Mouse (Mus musculus) cerebellum, adult (tissue): Measurements from ENCODE around the gene Cpa5.

Experiments used
- ATAC-seq: cut with Nextera tagmentation; 2 replicates; pipeline ENCODE4 v1.9.2; 2017; ENCODE audit warnings: mild to moderate bottlenecking, moderate library complexity, mixed read lengths; ENCODE audit not compliant: insufficient number of reproducible peaks, low FRiP score, low TSS enrichment

The Cpa5 gene

GRCm38 (mm10) chr6:30610710-30611109, at the start of gene Cpa5:
Gene Cpa5, plus strand, starts transcription at chr6:30611010.
- ATAC-seq = no peak

- ATAC-seq = no peak
Observed at GRCm38 (mm10) chr6:30562132-30562531, 48.7 kb upstream of the Cpa5 start.

- no peak for ATAC-seq
Observed at GRCm38 (mm10) chr6:30563575-30563974, 47.2 kb upstream of the Cpa5 start.

- no peak for ATAC-seq
Observed at GRCm38 (mm10) chr6:30564051-30564450, 46.8 kb upstream of the Cpa5 start.

- ATAC-seq = no peak
Observed at GRCm38 (mm10) chr6:30568069-30568468, 42.7 kb upstream of the Cpa5 start, which contains the start of gene Cpa4. Gene Cpa4, plus strand, starts transcription at chr6:30568369.

GRCm38 (mm10) chr6:30569331-30569730, 41.5 kb upstream of the Cpa5 start:
- ATAC-seq = no peak

- ATAC-seq = no peak
Observed at GRCm38 (mm10) chr6:30570012-30570411, 40.8 kb upstream of the Cpa5 start.

- ATAC-seq = no peak
Observed at GRCm38 (mm10) chr6:30572456-30573311, 38.1 kb upstream of the Cpa5 start.

- no peak for ATAC-seq
Observed at GRCm38 (mm10) chr6:30573380-30573779, 37.4 kb upstream of the Cpa5 start.

GRCm38 (mm10) chr6:30574945-30575344, 35.9 kb upstream of the Cpa5 start:
- ATAC-seq = no peak

GRCm38 (mm10) chr6:30576477-30577203, 34.2 kb upstream of the Cpa5 start:
- ATAC-seq = no peak

GRCm38 (mm10) chr6:30579961-30580840, 30.6 kb upstream of the Cpa5 start:
- no peak for ATAC-seq

- no peak for ATAC-seq
Observed at GRCm38 (mm10) chr6:30580841-30581176, 30.0 kb upstream of the Cpa5 start.

- no peak for ATAC-seq
Observed at GRCm38 (mm10) chr6:30586886-30587442, 23.8 kb upstream of the Cpa5 start.

GRCm38 (mm10) chr6:30589819-30590218, 21.0 kb upstream of the Cpa5 start:
- ATAC-seq = no peak

- no peak for ATAC-seq
Observed at GRCm38 (mm10) chr6:30591851-30592404, 18.9 kb upstream of the Cpa5 start.

- no peak for ATAC-seq
Observed at GRCm38 (mm10) chr6:30592417-30592974, 18.3 kb upstream of the Cpa5 start.

- ATAC-seq = no peak
Observed at GRCm38 (mm10) chr6:30594364-30594763, 16.4 kb upstream of the Cpa5 start.

- ATAC-seq = no peak
Observed at GRCm38 (mm10) chr6:30596230-30596898, 14.4 kb upstream of the Cpa5 start.
